ENCODE assay signal across 8 mouse cellular contexts in genomic region chr4:45591405-45592315, GRCm38 (mm10). TPM values are rescaled to one million over a fixed set of nuclear protein-coding genes. Genes with fewer than 3 reads are reported as not detected.
DNase-seq lines count a peak whose midpoint lies in the region; ATAC-seq and TF ChIP-seq lines count a peak whose summit lies in the region.

No protein-coding gene starts in this region.

- H3K9me3 ChIP-seq in intestine, embryonic 14.5 days (ENCODE audit: control insufficient read depth, low read length): no peaks in the 10 kb centered on the region
- H3K9me3 ChIP-seq in liver, postnatal 0 days (ENCODE audit: low read length): no peaks in the 10 kb centered on the region; the same call in 1 of the 2 replicates

- H3K4me1 ChIP-seq in intestine, embryonic 14.5 days (replicated peaks; ENCODE audit: control insufficient read depth, insufficient read depth, low read length): no peaks in the 10 kb centered on the region
- no peaks in the 10 kb centered on the region for H3K4me1 ChIP-seq in liver, postnatal 0 days (ENCODE audit: insufficient read depth)

- DNase-seq in ES-CJ7 (ENCODE audit: low read depth, low spot score): peak; percentile 94
- DNase-seq in embryo, embryonic 10 days (ENCODE audit: low spot score): peak; percentile 68
- no peak for DNase-seq in intestine, embryonic 14.5 days (ENCODE audit: low spot score)
- DNase-seq in liver, postnatal 0 days: no peak
- no peak for DNase-seq in cerebellum, postnatal 36 days
- no peak for DNase-seq in adrenal gland, adult 8-10 months
- DNase-seq in adipocyte (ENCODE audit: low spot score): no peak
- no peak for DNase-seq in layer of hippocampus, adult 11-12 months (ENCODE audit: low spot score)

- H3K36me3 ChIP-seq in intestine, embryonic 14.5 days (ENCODE audit: control insufficient read depth, insufficient read depth, low read length): no peaks in the 10 kb centered on the region
- H3K36me3 ChIP-seq in liver, postnatal 0 days (replicated peaks; ENCODE audit: insufficient read depth, low read length): no peaks in the 10 kb centered on the region

- ATAC-seq in intestine, embryonic 14.5 days (replicated peaks; ENCODE audit: low FRiP score, low TSS enrichment, low read depth): no peak
- no peak for ATAC-seq in liver, postnatal 0 days

- H3K4me2 ChIP-seq in intestine, embryonic 14.5 days (ENCODE audit: low read length): peak overlapping the region; percentile 48
- peak overlapping the region; percentile 39 for H3K4me2 ChIP-seq in liver, postnatal 0 days (ENCODE audit: low read depth, low read length)

- 11% methylated on average over 23 of the region's 23 CpGs for WGBS in intestine, embryonic 14.5 days
- 23% methylated on average over 23 of the region's 23 CpGs for WGBS in liver, postnatal 0 days (ENCODE audit: insufficient replicate concordance)

- no peak for TF ChIP-seq EP300 in liver, postnatal 0 days (IDR thresholded peaks at IDR 0.05; ENCODE audit: low read depth)

- TF ChIP-seq CTCF in liver, postnatal 0 days (IDR thresholded peaks at IDR 0.05; ENCODE audit: low read depth): no peak

- no peak overlapping the region for H3K27ac ChIP-seq in intestine, embryonic 14.5 days (ENCODE audit: low read depth)
- no peak overlapping the region for H3K27ac ChIP-seq in liver, postnatal 0 days (ENCODE audit: low read depth)

- H3K9ac ChIP-seq in intestine, embryonic 14.5 days (ENCODE audit: low read length): peak overlapping the region; percentile 16; the same call in 1 of the 2 replicates
- H3K9ac ChIP-seq in liver, postnatal 0 days (replicated peaks): no peak overlapping the region

- H3K27me3 ChIP-seq in intestine, embryonic 14.5 days (replicated peaks; ENCODE audit: control insufficient read depth, insufficient read depth, low read length): peaks cover 6% of the 10 kb centered on the region; the same call in 1 of the 2 replicates
- peaks cover 13% of the 10 kb centered on the region; the same call in 1 of the 2 replicates for H3K27me3 ChIP-seq in liver, postnatal 0 days (ENCODE audit: insufficient read depth, low read length)

- 0 out of 2 replicates have a peak overlapping the region, but pooled peaks have one; percentile 8 for H3K4me3 ChIP-seq in intestine, embryonic 14.5 days (ENCODE audit: low read depth, low read length)
- peak overlapping the region; percentile 5; the same call in 1 of the 2 replicates for H3K4me3 ChIP-seq in liver, postnatal 0 days (ENCODE audit: low read depth, low read length)

RNA-seq across cellular contexts. Expression of gene Shb, which starts 59.4 kb away (rescaled TPM):
- polyA plus RNA-seq in intestine, embryonic 14.5 days (2014; fragmentation: Nextera tagmentation; extraction: Ambion mirVana): 5.3 and 7.3 TPM in 2 replicates
- 2.5 and 3.2 TPM in 2 replicates for polyA plus RNA-seq in liver, postnatal 0 days (2015; fragmentation: Nextera tagmentation; extraction: Ambion mirVana)
- 100 to 1,000 TPM in 2 of 4 experiments, 10 to 100 TPM in 2; 39.5 to 104 (median 79.0) TPM for total RNA-seq in adrenal gland, adult 8-10 months (2022)

Comparison
In these comparisons a context has a peak if more than half of its experiments do, and no peak if none do; other contexts are left out.
1. DNase-seq: peak in ES-CJ7 (single experiment) and embryo, embryonic 10 days (single experiment); none in intestine, embryonic 14.5 days (single experiment), liver, postnatal 0 days (single experiment), cerebellum, postnatal 36 days (0 of 2), adrenal gland, adult 8-10 months (single experiment), adipocyte (single experiment) and layer of hippocampus, adult 11-12 months (single experiment).